ENCODE assay signal across 7 mouse cellular contexts in genomic region chr13:58232611-58233010, GRCm38 (mm10). TPM values are rescaled to one million over a fixed set of nuclear protein-coding genes. Genes with fewer than 3 reads are reported as not detected.
DNase-seq lines count a peak whose midpoint lies in the region; ATAC-seq and TF ChIP-seq lines count a peak whose summit lies in the region.

No protein-coding gene starts in this region.

- TF ChIP-seq POLR2A in lung, adult 2 months (IDR thresholded peaks at IDR 0.05; ENCODE audit: borderline replicate concordance, extremely low read depth, low read depth, low read length) = no peak

- peak; percentile 79 for ATAC-seq in common myeloid progenitor, adult 5-6 weeks (replicated peaks; ENCODE audit: low read depth, poor library complexity, severe bottlenecking)

- no peak overlapping the region for H3K4me3 ChIP-seq in lung, adult 2 months (replicated peaks; ENCODE audit: extremely low read depth, low read depth, low read length)

- 41% methylated on average over 5 of the region's 5 CpGs for WGBS in lung, adult 2 months

- TF ChIP-seq CTCF in lung, adult 2 months (IDR thresholded peaks at IDR 0.05; ENCODE audit: insufficient read depth, low read length) = peak; percentile 76

- intact Hi-C loops in heart, postnatal 36 days (cut with DNase I) = loop anchor here (1.0 to 2.0 kb wide), 3 partner anchors 44 to 220 kb away; no protein-coding TSS in a partner anchor

- no peaks in the 10 kb centered on the region for H3K4me1 ChIP-seq in lung, adult 2 months (ENCODE audit: control insufficient read depth, insufficient read depth, low read length)

- H3K27me3 ChIP-seq in splenic B cell, adult 2 months (ENCODE audit: control insufficient read depth, insufficient read depth, low read length, poor library complexity, severe bottlenecking) = no peaks in the 10 kb centered on the region

- peak; percentile 50 for DNase-seq in ovary, postnatal 36 days (ENCODE audit: low spot score)
- no peak for DNase-seq in ovary, adult 18-20 months (ENCODE audit: low spot score)
- DNase-seq in adipocyte (ENCODE audit: low spot score) = peak; percentile 58
- DNase-seq in heart, postnatal 36 days = peak; percentile 20 to 31
- peak; percentile 52 for DNase-seq in lung, adult 2 months
- DNase-seq in splenic B cell, adult 2 months (ENCODE audit: low read depth, low spot score) = peak; percentile 81

- no peaks in the 10 kb centered on the region for H3K36me3 ChIP-seq in splenic B cell, adult 2 months (ENCODE audit: control insufficient read depth, insufficient read depth, low read length, poor library complexity, severe bottlenecking)

RNA-seq across cellular contexts. Expression of gene Ubqln1, which starts 17.2 kb away (rescaled TPM):
- 70.7 and 76.1 TPM in 2 replicates for total RNA-seq in common myeloid progenitor, adult 5-6 weeks (2017)
- 10 to 100 TPM; 47.8 to 49.6 TPM for total RNA-seq in heart, postnatal 36 days (2021)
- polyA plus RNA-seq in lung, adult 2 months (2012; rRNA removed) = 96.6 and 108 TPM in 2 replicates

RNA-seq across cellular contexts. Expression of gene Gkap1, which starts 42.9 kb away (rescaled TPM):
- 26.9 and 38.0 TPM in 2 replicates for total RNA-seq in common myeloid progenitor, adult 5-6 weeks (2017)
- total RNA-seq in heart, postnatal 36 days (2021) = 10 to 100 TPM; 21.7 to 23.5 TPM
- 6.0 and 8.6 TPM in 2 replicates for polyA plus RNA-seq in lung, adult 2 months (2012; rRNA removed)
